9 mouse cellular contexts compared by ENCODE assay signal in the genomic region with DNA sequence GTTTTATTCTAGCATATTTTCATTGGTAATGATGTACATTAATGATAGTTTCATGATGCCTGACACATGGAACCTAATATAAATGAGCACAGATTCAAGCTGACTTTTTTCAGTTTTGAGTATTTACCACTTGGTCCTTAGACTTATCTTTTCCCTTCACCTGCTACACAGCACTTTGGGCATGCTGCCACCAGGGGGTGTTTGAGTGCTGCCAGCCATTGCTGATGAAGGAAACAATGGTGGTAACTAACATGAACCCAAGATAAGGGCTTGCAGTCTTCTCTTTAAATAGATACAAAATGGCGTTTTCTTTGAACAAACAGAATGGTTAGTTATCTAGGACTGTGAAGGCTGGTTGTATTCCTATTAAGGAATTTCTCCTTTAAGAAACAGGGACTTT. TPM values are rescaled to one million over a fixed set of nuclear protein-coding genes. Genes with fewer than 3 reads are reported as not detected.
DNase-seq lines count a peak whose midpoint lies in the region; ATAC-seq and TF ChIP-seq lines count a peak whose summit lies in the region.
"Had no signal": no experiment of that assay in that cellular context is flagged by ENCODE, and none has a peak within 500 bp of the region (broad histone marks: within the 10 kb centered on the region; RNA-seq: fewer than 3 reads in every experiment).

No protein-coding gene starts in this region.

- H3K9ac ChIP-seq in lung, postnatal 0 days (replicated peaks; ENCODE audit: low read depth), result no peak overlapping the region
- H3K9ac ChIP-seq: heart, embryonic 13.5 days had no signal

- TF ChIP-seq CTCF in cerebellum, adult 2 months (IDR thresholded peaks at IDR 0.05; ENCODE audit: borderline replicate concordance, insufficient read depth, low read depth, low read length), result no peak
- TF ChIP-seq CTCF in lung, postnatal 0 days (IDR thresholded peaks at IDR 0.05), result peak; percentile 80

- TF ChIP-seq EP300 in lung, postnatal 0 days (IDR thresholded peaks at IDR 0.05), result no peak

- no peak for TF ChIP-seq POLR2A in cerebellum, adult 2 months (IDR thresholded peaks at IDR 0.05; ENCODE audit: borderline replicate concordance, insufficient read depth, low read length)

- H3K36me3 ChIP-seq in lung, postnatal 0 days (ENCODE audit: insufficient read depth, low read length), result no peaks in the 10 kb centered on the region
- H3K36me3 ChIP-seq: heart, embryonic 13.5 days had no signal

- H3K4me2 ChIP-seq in lung, postnatal 0 days (replicated peaks; ENCODE audit: low read depth, low read length), result no peak overlapping the region
- H3K4me2 ChIP-seq: heart, embryonic 13.5 days had no signal

- DNase-seq in cerebellum, adult 11 months, result peak; percentile 2
- DNase-seq in cerebellum, adult 2 months, result no peak
- peak; percentile 33 for DNase-seq in ovary, postnatal 14 days (ENCODE audit: low spot score)
- DNase-seq in ovary, adult 18-20 months (ENCODE audit: low spot score), result no peak
- peak; percentile 31 for DNase-seq in c-Kit-positive CD71-positive TER-119-positive erythroid progenitor cells, embryonic 14.5 days (ENCODE audit: low spot score)
- peak; percentile 58 for DNase-seq in lung, postnatal 0 days (ENCODE audit: low spot score)
- DNase-seq in spleen, adult 18-20 months, result peak; percentile 71 to 90

- no peaks in the 10 kb centered on the region; the same call in 1 of the 2 replicates for H3K4me1 ChIP-seq in cerebellum, adult 2 months (ENCODE audit: control insufficient read depth, insufficient read depth, low read length)
- no peaks in the 10 kb centered on the region for H3K4me1 ChIP-seq in lung, postnatal 0 days (ENCODE audit: insufficient read depth, low read depth, low read length)

- WGBS in cerebellum, adult 2 months, result 58% methylated on average over 1 of the region's 1 CpGs
- WGBS in lung, postnatal 0 days, result 19% methylated on average over 1 of the region's 1 CpGs

- no peak overlapping the region for H3K4me3 ChIP-seq in cerebellum, adult 2 months (replicated peaks; ENCODE audit: insufficient read depth, low read depth, low read length)
- H3K4me3 ChIP-seq in lung, postnatal 0 days (ENCODE audit: low read depth, low read length), result no peak overlapping the region
- H3K4me3 ChIP-seq: heart, embryonic 13.5 days had no signal

- peak; percentile 90 to 95 for ATAC-seq in hematopoietic stem cell, adult 5-6 weeks (replicated peaks in 1 of 2; ENCODE audit: insufficient read depth in 1 of 2, low FRiP score in 2 of 2, low TSS enrichment in 1 of 2, low read depth in 1 of 2, poor library complexity in 2 of 2, severe bottlenecking in 2 of 2)
- ATAC-seq in lung, postnatal 0 days, result no peak

- no peaks in the 10 kb centered on the region for H3K9me3 ChIP-seq in lung, postnatal 0 days (ENCODE audit: low read length)
- H3K9me3 ChIP-seq: heart, embryonic 13.5 days had no signal

- no peak overlapping the region for H3K27ac ChIP-seq in cerebellum, adult 2 months (ENCODE audit: insufficient read depth, low read length)
- no peak overlapping the region for H3K27ac ChIP-seq in lung, postnatal 0 days (ENCODE audit: low read length)
- H3K27ac ChIP-seq: heart, embryonic 13.5 days had no signal

- H3K27me3 ChIP-seq in cerebellum, adult 2 months (ENCODE audit: control insufficient read depth, insufficient read depth, low read length), result no peaks in the 10 kb centered on the region
- no peaks in the 10 kb centered on the region for H3K27me3 ChIP-seq in lung, postnatal 0 days (replicated peaks; ENCODE audit: insufficient read depth, low read length)
- H3K27me3 ChIP-seq: heart, embryonic 13.5 days had no signal

RNA-seq across cellular contexts. Expression of a gene that starts 45.9 kb away (rescaled TPM):
- 0.59 and 1.1 TPM in 2 replicates for polyA plus RNA-seq in cerebellum, adult 2 months (2012; rRNA removed)
- 30.7 and 36.7 TPM in 2 replicates for total RNA-seq in hematopoietic stem cell, adult 5-6 weeks (2017)
- polyA plus RNA-seq in lung, postnatal 0 days (2015; fragmentation: Nextera tagmentation; extraction: Ambion mirVana), result 8.7 and 10.5 TPM in 2 replicates

Comparison
In these comparisons a context has a peak if more than half of its experiments do, and no peak if none do; other contexts are left out.
1. DNase-seq: peak in cerebellum, adult 11 months (single experiment), ovary, postnatal 14 days (single experiment), c-Kit-positive CD71-positive TER-119-positive erythroid progenitor cells, embryonic 14.5 days (single experiment), lung, postnatal 0 days (single experiment) and spleen, adult 18-20 months (2 of 2); none in cerebellum, adult 2 months (0 of 2) and ovary, adult 18-20 months (single experiment).